Mouse (Mus musculus) neural tube, embryonic 10.5 days (tissue): Measurements from ENCODE around the gene Ugt1a5.
A peak's percentile ranks its signal among the peaks of the same experiment; 100 is the strongest.

Source experiments
- DNase-seq: peaks from one replicate; pipeline ENCODE4 v3.0.0-alpha.2; 2017; ENCODE audit warnings: low spot score; ENCODE audit errors: extremely low spot score

The Ugt1a5 gene

DNA sequence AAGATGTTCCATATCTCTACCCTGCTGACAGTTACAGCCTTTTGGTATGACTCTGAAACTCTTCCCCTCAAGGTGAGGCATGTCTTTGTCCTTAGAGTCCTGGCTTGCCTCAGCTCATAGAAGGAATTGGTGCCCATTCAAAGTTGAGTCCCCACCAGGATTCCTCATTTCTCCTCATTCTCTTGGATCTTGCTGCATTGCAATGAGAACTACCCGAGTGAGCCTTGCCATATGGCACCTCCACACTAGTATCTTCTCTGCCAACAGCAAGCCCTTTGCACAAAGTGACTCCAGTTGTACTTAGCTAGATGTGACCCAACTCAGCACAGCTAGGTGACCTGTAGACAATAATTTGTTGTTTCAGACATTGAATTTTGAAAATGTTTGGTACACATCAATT, 57.8 kb downstream of the Ugt1a5 start:
- DNase-seq = peak; percentile 23

GRCm38 (mm10) chr1:88224029-88224776, 58.4 kb downstream of the Ugt1a5 start:
- peak; percentile 14 for DNase-seq

- peak; percentile 10 for DNase-seq
Measured at GRCm38 (mm10) chr1:88225301-88225700, 59.5 kb downstream of the Ugt1a5 start.

GRCm38 (mm10) chr1:88225741-88226140, 59.9 kb downstream of the Ugt1a5 start:
- DNase-seq = peak; percentile 12

DNA sequence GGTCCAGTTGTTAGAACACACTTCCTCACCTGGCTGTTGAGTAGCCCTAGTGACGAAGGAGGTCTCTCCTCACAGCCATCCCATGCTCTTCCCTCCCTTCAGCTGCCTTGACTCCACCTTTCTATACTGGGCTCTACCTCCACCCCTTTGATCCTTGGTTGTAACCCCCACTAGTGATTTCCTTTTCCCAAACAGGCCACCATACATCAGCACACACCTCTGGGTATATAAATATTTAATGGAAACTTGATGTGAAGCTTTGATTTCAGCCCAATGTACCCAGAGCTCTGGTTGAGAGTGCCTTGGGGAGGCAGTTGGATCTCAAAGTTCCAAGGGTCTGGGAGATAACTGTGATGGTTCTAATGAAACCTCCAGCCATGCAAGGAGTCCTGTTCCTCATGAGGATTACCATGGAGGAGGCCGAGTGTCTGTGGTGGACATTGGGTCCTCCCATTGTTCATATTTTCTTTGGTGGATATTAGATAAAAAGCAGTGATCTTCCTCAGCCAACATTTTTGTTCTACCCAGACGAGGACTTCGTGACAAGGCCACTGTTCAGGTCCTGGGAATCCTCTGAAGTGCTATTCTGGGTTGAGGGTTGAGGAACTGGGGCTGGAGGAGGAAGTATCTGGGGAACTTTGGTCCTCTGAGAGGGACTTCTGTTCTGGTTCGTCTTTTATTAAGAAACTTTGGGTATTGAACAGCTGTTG, 61.0 kb downstream of the Ugt1a5 start, which contains the start of gene Mroh2a:
Gene Mroh2a (plus strand): TSS at position 317 of the 710 bp plus-strand sequence.
- DNase-seq = no peak

- no peak for DNase-seq
Measured at GRCm38 (mm10) chr1:88227482-88227881, 61.7 kb downstream of the Ugt1a5 start.

- DNase-seq = no peak
Measured at GRCm38 (mm10) chr1:88228121-88228520, 62.3 kb downstream of the Ugt1a5 start.

DNA sequence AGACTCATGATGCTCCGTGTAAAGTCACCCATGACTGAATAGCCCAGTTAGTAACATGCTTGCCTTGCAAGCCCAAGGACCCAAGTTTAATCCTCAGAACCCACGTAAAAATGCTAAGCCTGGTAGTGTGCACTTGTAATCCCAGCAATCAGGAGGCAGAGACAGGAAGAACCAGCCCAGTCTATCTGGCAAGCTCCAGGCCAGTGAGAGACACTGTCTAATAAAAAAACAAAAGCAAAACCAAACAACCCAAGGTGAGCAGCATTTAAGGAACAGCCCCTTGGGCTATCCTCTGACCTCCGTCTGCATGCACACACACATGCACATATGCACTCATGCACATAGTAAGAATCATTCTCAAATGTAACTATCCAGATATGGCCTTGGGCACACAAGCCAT, 63.8 kb downstream of the Ugt1a5 start:
- DNase-seq = no peak

DNA sequence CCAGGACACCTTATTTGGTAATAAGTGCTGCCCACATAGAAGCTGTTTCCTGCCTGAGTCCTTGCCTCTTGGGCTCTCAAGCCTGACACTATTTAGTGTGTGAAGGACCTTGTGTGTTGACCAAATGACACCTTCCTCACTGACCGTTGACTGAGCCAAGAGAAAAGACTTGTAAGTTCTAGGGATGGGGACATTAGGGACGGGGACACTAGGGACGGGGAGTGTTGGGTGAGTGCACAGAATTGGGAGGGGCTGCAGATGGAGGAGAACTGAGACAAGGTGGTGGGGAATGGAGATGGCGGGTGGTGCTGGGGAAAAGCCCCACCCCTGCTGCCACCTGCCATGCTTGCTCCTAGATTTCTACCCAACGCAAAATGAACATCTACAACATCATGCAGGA, 64.2 kb downstream of the Ugt1a5 start:
- DNase-seq = no peak

- no peak for DNase-seq
Measured at GRCm38 (mm10) chr1:88230421-88230820, 64.6 kb downstream of the Ugt1a5 start.

- no peak for DNase-seq
Measured at GRCm38 (mm10) chr1:88230981-88231802, 65.4 kb downstream of the Ugt1a5 start.

DNA sequence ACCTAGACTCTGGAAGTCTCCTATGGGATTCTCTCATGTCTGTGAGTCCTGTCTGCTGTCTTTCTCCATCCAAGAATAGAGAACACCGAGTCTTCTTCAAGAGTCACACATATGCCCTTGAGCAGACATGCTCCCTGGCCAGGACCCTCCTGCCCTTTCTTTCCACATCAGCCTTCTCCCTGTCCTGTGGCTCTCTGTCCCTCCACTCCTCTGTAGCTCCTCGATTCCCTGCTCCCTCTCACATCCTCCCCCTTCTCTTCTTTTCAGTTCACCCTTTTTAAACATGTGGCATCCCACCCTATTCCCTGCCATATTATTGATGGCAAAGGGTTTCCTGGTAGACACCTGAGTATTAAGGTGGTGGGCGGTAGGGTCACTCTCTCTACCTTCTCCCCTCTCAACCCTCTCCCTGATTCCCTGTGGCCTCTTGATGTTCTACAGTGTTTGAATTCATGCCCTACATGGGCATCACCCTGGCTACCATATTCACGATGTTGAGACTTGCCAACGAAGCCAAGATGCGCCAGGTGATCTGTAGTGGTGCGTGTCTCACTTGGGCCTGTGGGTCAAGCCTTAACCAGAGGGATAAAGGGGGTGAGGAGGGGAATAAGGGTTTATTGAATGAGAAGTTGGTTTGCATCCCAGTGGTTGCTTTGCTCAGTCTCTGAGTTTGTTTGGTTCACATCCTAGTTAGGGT, 66.1 kb downstream of the Ugt1a5 start:
- no peak for DNase-seq

DNA sequence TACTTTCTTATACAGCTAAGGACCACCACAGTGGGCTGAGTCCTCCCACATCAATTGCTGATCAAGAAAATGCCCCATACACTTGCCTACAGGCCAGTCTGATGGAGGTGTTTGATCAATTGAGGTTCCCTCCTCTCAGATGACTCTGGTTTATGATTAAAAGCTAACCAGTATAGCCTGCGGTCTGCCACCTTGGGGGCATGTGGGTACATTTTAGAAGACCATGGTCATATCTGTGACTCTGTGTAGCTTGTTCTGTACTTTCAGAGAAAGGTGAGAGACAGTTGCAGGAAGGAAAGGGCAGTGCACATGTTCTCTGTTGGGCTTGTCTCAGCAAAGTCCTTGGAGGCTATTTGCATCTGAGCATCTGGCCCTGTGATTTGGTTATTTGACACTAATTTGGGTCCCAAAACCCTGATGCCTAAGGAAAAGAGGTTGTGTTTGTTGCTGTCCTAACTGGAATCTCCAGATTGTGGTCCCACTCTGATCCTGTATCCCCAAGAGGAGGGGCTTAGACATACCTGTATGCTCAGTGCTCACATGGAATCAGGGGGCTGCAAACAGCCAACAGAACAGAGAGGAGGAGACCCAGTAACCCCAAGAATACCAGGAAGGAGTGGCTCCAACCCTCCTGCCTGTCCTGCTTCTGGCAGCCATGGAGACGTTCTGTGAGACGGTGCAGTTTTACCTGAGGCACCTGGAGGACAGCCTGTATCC, 67.0 kb downstream of the Ugt1a5 start:
- no peak for DNase-seq

DNA sequence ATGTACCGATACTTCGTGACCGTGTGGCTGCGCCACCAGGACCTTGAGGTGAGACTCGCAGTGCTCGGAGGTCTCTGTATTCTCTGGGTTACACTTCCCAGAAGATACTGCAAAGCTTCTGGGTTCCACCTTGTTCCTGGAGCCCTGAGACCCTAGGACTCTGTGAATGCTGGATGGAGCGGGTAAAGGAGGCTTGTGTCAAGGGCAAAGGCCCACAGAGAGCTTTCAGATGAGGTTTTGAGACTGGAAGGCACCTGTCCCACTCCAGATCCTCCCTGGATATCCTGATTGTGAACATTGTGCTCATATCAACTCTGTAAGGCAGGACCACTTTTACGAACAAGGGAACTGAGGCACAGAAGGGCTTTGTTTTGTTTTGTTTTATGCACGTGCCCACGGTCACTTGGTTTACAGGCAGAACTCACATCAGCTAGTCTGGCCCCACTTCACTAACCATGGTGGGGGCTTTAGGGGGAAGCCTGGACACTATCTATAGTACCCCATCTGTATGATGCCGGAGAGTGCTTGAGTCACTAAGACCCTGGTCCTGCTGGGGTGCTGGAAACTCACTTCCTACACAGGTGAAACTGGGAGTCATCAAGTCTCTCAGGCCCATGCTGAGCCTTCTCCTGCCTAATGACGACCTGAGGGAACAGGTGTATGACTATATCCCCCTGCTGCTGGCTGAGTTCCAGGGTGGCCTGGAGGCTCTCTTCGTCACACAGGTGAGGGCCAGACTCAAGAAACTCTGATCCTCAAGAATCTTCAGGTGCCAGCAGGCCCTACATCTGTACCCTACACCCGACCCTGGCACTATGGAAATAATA, 67.8 kb downstream of the Ugt1a5 start:
- no peak for DNase-seq

DNA sequence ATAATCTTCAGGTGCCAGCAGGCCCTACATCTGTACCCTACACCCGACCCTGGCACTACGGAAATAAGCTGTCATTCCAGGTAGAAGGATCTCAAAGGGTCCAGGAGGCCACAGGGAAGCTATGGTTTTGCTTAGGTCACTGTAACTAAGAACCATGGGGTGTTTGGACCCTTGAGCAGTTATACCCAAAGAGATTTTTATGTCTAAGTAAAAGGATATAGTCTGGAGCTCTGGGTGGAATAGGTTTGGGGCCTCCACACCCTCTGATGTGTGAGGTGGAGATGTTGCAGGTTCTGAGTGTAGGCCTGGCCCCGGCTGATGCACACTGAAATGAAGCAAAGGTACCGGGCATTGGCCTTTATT, 68.4 kb downstream of the Ugt1a5 start:
- DNase-seq = no peak

DNA sequence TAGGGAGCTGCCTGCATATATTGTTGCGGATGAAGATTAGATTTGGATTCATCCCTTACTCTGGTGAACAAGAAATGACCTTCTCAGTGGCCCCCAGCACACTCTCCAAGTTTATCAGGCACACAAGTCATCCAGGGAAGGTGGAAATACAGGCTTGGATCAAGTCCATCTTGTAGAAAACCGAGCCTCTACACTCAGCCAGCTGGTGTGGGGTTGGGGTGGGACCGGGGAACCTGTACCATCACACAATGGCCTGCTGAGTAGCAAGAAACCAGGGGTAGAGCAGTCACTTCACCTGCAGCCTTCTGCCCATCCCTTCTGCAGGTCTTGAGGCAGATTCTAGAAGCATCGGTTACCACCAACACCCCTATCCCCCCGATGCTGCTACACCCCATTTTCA, 68.8 kb downstream of the Ugt1a5 start:
- no peak for DNase-seq

DNA sequence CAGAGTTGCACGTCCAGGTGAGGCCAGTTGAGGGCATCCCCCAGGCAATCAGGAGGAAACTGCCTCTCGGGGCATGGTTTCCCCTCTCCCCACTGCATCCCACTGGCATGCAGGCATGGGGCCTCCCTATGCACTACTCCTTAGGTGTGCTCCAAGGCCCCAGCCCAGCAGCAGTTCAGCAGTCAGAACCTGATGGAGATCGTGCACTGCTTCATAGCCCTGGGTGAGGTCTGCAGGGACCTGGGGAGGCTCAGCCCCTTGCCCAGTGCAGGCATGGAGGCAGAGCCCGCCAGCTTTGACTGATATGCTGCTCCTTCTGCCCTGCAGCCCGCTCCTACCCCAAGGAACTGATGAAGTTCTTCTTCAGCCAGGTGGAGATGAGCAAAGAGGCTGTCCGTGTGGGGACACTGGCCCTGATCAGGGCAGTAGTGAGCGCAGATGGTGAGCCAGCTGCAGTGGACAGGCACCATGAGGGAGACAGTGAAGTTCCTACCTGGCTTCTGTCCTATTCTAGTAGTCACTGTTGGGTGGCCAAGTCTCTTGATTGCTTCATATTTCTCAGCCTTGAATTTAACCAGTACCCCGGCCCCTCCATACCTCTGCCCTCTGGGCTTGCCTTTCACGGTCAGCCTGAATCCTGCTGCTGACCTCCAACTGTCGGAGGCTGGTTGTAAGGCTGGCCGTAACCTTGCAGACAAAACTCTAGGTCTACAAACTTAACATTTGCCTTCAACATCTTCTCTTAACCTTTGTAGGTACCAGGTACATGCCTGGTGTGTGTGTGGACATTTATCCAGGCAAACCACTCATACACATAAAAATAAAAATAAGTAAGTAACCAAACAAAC, 69.5 kb downstream of the Ugt1a5 start:
- DNase-seq = no peak

GRCm38 (mm10) chr1:88235894-88236415, 70.1 kb downstream of the Ugt1a5 start:
- DNase-seq = no peak

- no peak for DNase-seq
Measured at GRCm38 (mm10) chr1:88237311-88237710, 71.5 kb downstream of the Ugt1a5 start.
